Mouse (Mus musculus) frontal cortex, postnatal 25 days (tissue): ENCODE measurements around the gene Gm21836.
"Not testable (repeated sequence)": the region's sequence is repeated elsewhere in the genome, so short reads cannot be mapped to it uniquely, and the experiment has no call there.

Experiments used
- DNase-seq, 2 experiments: peaks; one replicate each; pipeline ENCODE4 v3.0.0; 2022; ENCODE audit warnings: low spot score in 2 of 2

The Gm21836 gene

DNA sequence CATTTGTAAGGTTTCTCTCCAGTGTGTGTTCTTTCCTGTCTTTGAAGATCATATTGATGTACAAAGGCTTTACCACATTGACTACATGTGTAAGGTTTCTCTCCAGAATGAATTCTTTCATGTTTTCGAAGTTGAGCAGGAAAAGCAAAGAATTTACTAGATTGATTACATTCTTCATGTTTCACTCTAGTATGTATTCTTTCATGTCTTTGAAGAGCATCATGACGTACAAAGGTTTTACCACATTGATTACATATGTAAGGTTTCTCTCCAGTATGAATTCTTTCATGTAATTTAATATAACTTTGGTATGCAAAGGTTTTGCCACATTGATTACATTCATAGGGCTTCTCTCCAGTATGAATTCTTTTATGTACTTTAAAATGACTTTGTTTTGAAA lies at the start of gene Gm21836:
TSS of gene Gm21836 (minus strand) at position 101 of the 400 bp plus-strand sequence.
- not testable (repeated sequence) for DNase-seq

DNA sequence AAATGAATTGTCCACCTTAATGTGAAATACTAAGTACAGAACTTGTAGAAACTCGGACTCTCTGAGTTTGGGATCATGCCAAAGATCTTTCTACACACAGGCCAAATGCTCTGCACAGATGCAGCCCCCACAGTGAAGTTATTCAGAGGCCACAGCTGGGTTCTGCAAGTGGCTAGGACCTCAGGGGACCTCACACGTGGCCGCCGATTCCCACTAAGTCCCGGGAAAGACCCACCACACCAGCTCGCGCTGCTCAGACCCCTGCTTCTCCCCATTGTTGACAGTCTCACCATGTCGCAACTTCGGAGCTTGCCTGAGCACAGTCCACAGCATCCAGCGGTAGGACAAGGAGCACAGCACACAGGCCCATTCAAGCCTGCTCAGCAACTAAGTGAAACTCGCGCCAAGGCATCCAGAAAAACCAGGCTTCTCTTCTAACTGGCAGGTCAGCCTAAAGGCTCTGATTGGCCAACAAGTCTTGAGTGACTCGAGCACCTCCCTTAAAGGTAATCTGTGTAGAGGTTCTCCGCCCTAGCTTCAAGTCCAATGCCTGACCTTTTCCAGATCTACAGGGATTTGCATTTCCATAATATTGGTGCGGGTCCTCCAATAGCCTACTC lies 13.1 kb downstream of the Gm21836 start:
- not testable (repeated sequence) for DNase-seq

DNA sequence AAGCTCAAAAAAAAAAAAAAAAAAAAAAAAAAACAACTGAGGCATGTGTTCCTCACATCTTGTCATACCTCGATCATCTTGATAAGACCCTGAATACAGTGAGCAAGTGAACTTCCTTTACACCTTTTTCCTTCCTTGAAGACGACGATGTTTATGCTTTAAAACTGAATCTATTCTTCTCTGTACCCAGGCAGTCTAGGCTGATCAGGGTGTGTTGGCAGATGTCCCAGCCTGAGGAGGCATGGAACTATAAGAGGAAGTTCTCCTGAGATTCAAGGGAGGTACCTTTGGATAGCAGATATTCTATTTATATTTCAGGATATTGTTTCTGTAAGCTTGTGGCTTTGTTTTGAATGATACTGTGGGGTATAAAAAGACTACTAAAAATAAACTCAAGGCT lies 15.5 kb downstream of the Gm21836 start:
- DNase-seq = no peak

DNA sequence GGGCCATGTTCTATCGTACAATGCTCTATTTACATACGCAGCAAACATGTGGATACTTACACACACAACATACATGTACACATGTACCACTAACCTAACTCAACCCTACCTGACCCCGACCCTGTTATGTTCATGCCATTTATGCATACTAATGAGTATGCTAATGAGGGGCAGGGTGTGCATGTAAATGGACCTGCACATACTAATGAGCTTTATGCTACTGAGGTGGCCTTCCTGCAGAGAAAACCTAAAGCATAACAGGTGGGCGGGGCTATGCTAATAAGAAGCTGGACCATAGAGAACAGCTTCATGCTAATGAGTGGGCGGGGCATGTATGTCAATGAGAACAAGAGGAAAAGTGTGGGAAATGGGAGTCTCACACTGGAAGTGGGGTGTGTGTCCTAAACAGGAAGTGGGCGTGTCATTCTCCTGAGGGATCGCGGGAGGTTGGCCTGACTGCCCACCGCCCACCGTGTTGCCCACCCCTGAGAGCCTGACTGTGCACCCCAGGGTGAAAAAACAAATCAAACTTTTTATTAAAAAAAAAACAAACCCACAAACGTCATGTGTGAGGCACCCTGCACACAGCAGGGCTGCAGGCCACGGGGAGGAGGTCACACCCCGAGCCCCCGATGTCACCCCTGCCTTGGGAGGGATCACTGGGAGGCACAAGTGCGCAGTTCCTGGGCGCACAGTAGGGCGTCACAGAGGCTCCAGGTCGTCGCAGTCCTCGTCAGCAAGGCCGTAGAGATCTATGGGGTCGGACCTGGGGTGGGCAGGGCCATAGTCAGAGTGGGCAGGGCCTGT lies 17.3 kb downstream of the Gm21836 start, which contains the start of gene Ppp2r3d:
TSS of gene Ppp2r3d (minus strand) at position 803 of the 807 bp plus-strand sequence.
- no peak for DNase-seq

DNA sequence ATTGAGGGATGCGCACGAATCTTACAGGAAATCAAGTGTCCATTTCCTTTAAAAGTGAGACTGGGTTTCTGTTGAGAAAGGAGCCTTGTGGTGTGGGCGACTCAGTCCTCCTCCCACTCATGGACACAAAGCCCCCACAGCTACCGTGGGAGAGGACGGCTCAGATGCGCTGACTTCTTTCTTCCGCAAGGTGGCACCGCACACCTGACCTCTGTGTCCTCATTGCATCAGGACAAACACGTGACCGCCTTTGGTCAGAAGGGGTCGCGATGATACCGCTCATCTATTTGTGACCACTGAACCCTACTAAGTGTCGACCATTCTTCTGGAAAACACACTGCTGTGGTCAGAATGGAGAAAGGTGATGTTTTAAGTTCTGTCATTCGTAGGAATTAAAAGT lies 17.9 kb downstream of the Gm21836 start:
- no peak for DNase-seq

DNA sequence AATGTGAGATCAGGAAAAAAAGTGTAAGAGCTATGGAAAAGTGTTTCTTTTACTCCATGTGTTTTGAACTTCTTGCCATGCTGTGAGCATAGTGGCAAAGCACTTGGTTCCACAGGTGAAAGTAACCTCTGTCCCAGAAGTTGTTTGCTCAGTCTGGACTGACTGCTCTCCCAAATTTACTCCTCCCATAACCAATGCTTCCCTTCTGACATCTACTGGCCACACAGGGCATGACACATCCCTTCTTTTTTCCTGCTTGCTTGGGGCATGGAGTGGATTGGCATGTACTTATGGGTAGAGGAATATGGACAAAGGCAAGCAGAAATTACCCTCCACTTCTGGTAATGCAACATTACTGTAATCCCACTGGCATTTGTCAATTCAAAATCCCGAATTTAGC lies 37.0 kb downstream of the Gm21836 start:
- no peak for DNase-seq
